Mouse (Mus musculus): ENCODE measurements around the gene Pramef8.
A peak's percentile ranks its signal among the peaks of the same experiment; 100 is the strongest.
"Not testable (repeated sequence)": the region's sequence is repeated elsewhere in the genome, so short reads cannot be mapped to it uniquely, and the experiment has no call there.

Gene Pramef8

GRCm38 (mm10) chr4:143412219-143413092 is at the start of gene Pramef8:
Gene Pramef8, plus strand, starts transcription at chr4:143412426.
- peak; percentile 93 for DNase-seq

GRCm38 (mm10) chr4:143366415-143367041 is 45.7 kb upstream of the Pramef8 start:
- no peak for DNase-seq

- DNase-seq = no peak
These were observed 32.7 kb upstream of the Pramef8 start for GRCm38 (mm10) chr4:143379480-143379879.

GRCm38 (mm10) chr4:143379931-143380715 is 32.1 kb upstream of the Pramef8 start:
- DNase-seq = no peak

DNA sequence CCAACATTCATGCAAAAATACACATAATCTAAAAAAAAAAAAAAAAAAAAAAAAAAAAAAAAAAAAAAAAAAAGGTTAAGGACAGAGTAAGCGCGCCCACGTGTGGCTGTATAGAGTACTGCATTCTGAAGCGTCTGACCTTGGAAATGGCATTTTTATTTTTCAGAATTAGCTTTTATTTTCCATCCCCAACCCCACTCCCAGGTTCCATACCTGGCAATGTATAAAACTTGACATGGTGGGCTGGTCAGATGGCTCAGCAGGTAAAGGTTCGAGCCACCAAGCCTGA is 31.6 kb upstream of the Pramef8 start:
- DNase-seq = no peak

DNA sequence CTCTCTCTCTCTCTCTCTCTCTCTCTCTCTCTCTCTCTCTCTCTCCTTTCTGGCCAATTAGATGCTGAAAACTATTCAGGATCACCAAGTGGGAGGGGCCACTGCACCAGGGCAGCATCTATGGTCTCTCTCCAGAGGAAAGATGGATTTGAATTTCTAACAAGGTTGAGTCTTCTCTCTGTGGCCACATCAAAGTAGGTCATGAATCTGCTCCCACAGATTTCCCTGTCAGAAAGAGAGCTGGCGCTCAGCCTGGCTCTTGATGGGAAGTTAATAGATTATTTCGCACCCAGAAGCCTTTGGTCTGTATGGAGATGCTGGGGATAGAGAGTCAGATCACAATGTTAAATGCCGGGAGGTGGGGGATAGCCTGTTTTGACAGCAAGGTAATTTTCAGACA is 30.1 kb upstream of the Pramef8 start:
- no peak for DNase-seq

GRCm38 (mm10) chr4:143383646-143384045 is 28.6 kb upstream of the Pramef8 start:
- no peak for DNase-seq

- DNase-seq = peak; percentile 7
These were observed 23.1 kb upstream of the Pramef8 start for GRCm38 (mm10) chr4:143388955-143389702.

DNA sequence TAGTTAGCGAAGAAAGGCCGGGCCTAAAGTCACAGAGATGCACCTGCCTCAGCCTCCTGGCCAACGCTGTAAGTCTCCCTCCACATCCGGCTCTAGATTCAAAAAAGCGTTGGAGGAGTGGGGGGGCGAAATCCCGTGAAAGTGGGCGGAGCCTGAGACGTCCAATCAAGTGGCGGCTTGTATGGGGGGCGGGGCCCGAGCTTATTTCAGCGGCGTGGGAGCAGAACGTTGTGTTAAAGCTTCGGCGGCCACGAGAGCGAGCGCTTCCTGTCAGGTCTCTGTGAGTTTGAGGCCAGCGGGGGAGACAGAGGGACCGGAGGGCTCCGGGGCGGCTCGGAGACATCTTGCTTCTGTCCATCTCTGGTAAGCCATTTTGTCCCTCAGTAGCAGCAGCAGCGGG is 18.0 kb upstream of the Pramef8 start, which contains the start of gene Pramel1:
Gene Pramel1, plus strand, starts transcription at position 248 of the 400 bp plus-strand sequence.
- DNase-seq = no peak

- peak; percentile 6 for DNase-seq
These were observed 534 bp upstream of the Pramef8 start for GRCm38 (mm10) chr4:143411566-143412218.

- DNase-seq = no peak
These were observed 1.4 kb downstream of the Pramef8 start for GRCm38 (mm10) chr4:143413621-143414020.

- DNase-seq = no peak
These were observed 1.9 kb downstream of the Pramef8 start for GRCm38 (mm10) chr4:143414121-143414520.

DNA sequence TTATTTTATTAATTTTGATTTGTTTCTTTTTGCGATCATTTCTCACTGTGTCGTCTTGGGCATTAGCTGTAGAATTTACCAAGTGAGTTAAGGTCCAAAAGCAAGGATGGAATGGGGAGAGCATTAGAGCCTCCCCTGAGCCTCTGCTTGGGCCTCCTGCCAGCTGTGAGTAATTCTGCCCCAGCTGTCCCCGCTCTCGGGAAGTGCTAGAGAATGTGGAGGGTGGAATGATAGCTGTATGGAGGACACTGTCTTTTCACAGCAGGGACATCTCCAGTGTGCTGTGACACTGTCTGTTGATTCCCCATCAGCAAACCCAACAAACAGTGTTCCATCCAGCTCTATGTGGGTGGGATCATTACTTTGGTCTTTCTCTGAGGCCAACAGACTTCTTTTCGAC is 14.5 kb downstream of the Pramef8 start:
- DNase-seq = not testable (repeated sequence)

DNA sequence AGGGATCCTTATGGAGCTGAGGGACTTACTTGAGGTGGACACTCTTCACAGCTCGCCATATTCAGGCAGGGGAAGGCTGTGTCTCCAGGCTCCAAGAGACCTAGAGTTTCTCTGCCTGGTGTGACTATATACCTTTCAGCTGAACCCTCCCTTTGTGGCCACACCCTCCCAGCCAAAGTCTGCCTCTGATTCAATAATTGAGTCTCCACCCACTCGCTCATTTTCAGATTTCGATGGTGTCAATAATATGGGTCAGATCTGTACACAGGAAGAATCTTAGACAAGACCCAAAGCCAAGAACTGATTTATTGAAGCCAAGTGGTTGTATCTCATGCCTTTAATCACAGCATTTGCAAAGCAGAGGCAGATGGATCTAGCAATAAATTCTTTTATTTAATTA is 38.0 kb downstream of the Pramef8 start, which contains the start of gene Oog4:
Gene Oog4, minus strand, starts transcription at position 101 of the 400 bp plus-strand sequence.
- no peak for DNase-seq
